Mouse (Mus musculus): ENCODE results near the gene Gm44579. TPM values are rescaled to one million over a fixed set of nuclear protein-coding genes. Genes with fewer than 3 reads are reported as not detected.

Gene Gm44579
- polyA plus RNA-seq, 1 experiment from 2014 or later: not detected

DNA sequence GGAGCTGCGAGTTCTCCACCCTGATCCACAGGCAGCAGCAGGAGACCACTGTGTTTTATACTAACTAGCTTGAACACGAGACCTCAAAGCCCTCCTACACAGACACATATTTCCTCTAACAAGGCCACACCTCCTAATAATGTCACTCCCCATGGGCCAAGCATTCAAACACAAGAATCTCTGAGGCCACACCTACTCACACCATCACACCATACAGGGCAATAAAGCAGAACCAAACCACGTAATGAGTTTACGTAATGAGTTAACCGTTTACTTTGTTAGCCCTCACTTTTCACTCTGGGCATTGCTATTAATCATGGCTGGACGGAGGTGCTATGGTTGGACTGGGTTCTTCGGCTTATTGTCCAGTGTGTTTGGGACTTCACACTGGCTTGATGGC lies 81.0 kb downstream of the Gm44579 start:
- Histone ChIP-seq H3K4me2 (ENCODE audit: low read depth, severe bottlenecking) (no peak overlapping the region), H3K27ac (replicated peaks; ENCODE audit: low read depth, low read length) (no peak overlapping the region), H3K4me1 (ENCODE audit: control insufficient read depth, insufficient read depth, low read length) (0 out of 2 replicates have a peak, but pooled peaks cover 2% of the 10 kb centered on the region), H3K9ac (ENCODE audit: low read length) (no peak overlapping the region), H3K27me3 (ENCODE audit: control insufficient read depth, insufficient read depth, low read length) (no peaks in the 10 kb centered on the region), H3K4me3 (ENCODE audit: low read depth, low read length) (no peak overlapping the region), H3K36me3 (ENCODE audit: control insufficient read depth, insufficient read depth, low read length) (peaks cover 2% of the 10 kb centered on the region; the same call in 1 of the 2 replicates), H3K9me3 (ENCODE audit: control insufficient read depth, low read length) (no peaks in the 10 kb centered on the region)
- no peak for DNase-seq (ENCODE audit: low spot score)
- WGBS: 69% methylated on average over 7 of the region's 7 CpGs
- ATAC-seq (ENCODE audit: insufficient number of reproducible peaks, low FRiP score, low TSS enrichment, low read depth): no peak

DNA sequence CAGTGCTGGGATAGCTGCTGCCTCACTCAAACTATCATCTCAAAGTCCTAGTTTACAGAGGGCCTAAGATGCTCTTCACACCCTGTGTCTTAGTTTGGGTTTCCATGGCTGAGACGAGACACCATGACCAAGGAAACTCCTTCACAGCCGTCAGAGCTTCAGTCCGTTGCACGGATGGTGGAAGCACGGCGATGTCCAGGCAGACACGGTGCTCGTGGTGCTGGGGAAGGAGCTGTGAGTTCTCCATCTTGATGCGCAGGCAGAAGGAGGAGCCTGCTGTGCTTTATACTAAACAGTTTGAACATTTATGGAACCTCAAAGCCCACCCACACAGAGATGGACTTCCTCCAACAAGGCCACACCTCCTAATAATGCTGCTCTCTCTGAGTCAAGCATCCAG lies 83.9 kb downstream of the Gm44579 start:
- Histone ChIP-seq H3K27ac (replicated peaks; ENCODE audit: low read depth, low read length) (no peak overlapping the region), H3K27me3 (ENCODE audit: control insufficient read depth, insufficient read depth, low read length) (no peaks in the 10 kb centered on the region), H3K36me3 (ENCODE audit: control insufficient read depth, insufficient read depth, low read length) (peaks cover 6% of the 10 kb centered on the region; the same call in 1 of the 2 replicates), H3K9ac (ENCODE audit: low read length) (no peak overlapping the region), H3K4me3 (ENCODE audit: low read depth, low read length) (no peak overlapping the region), H3K4me2 (ENCODE audit: low read depth, severe bottlenecking) (no peak overlapping the region), H3K9me3 (ENCODE audit: control insufficient read depth, low read length) (no peaks in the 10 kb centered on the region), H3K4me1 (ENCODE audit: control insufficient read depth, insufficient read depth, low read length) (no peaks in the 10 kb centered on the region)
- no peak for ATAC-seq (ENCODE audit: insufficient number of reproducible peaks, low FRiP score, low TSS enrichment, low read depth)
- DNase-seq (ENCODE audit: low spot score): no peak
- WGBS: 90% methylated on average over 9 of the region's 9 CpGs

Other genes starting within 250 kb of the Gm44579 start
- gene Col2a1, start 216.3 kb downstream of the Gm44579 start, polyA plus RNA-seq (2014; fragmentation: Nextera tagmentation; extraction: Ambion mirVana): 237 and 243 TPM in 2 replicates
- gene Pfkm, start 128.4 kb downstream of the Gm44579 start, polyA plus RNA-seq (2014; fragmentation: Nextera tagmentation; extraction: Ambion mirVana): 39.7 and 41.8 TPM in 2 replicates
- 50.9 and 57.5 TPM in 2 replicates for gene Senp1, start 127.2 kb downstream of the Gm44579 start, polyA plus RNA-seq (2014; fragmentation: Nextera tagmentation; extraction: Ambion mirVana)
- 47.1 and 47.2 TPM in 2 replicates for gene Asb8, start 55.4 kb downstream of the Gm44579 start, polyA plus RNA-seq (2014; fragmentation: Nextera tagmentation; extraction: Ambion mirVana)
- gene Ccdc184, start 53.8 kb downstream of the Gm44579 start, polyA plus RNA-seq (2014; fragmentation: Nextera tagmentation; extraction: Ambion mirVana): 0.40 and 0.70 TPM in 2 replicates
- not detected in 2 replicates for gene Olfr288, start 25.4 kb downstream of the Gm44579 start, polyA plus RNA-seq (2014; fragmentation: Nextera tagmentation; extraction: Ambion mirVana)
- gene Olfr287, start 79 bp upstream of the Gm44579 start, polyA plus RNA-seq (2014; fragmentation: Nextera tagmentation; extraction: Ambion mirVana): not detected in 2 replicates
- gene Olfr286, start 13.5 kb upstream of the Gm44579 start, polyA plus RNA-seq (2014; fragmentation: Nextera tagmentation; extraction: Ambion mirVana): not detected in 2 replicates
- gene H1fnt, start 36.3 kb upstream of the Gm44579 start, polyA plus RNA-seq (2014; fragmentation: Nextera tagmentation; extraction: Ambion mirVana): not detected in 2 replicates
- 0.04 and 0.16 TPM in 2 replicates for gene Zfp641, start 75.2 kb upstream of the Gm44579 start, polyA plus RNA-seq (2014; fragmentation: Nextera tagmentation; extraction: Ambion mirVana)
- not detected in 2 replicates for gene Olfr285, start 96.4 kb upstream of the Gm44579 start, polyA plus RNA-seq (2014; fragmentation: Nextera tagmentation; extraction: Ambion mirVana)
- not detected in 2 replicates for gene Olfr284, start 120.0 kb upstream of the Gm44579 start, polyA plus RNA-seq (2014; fragmentation: Nextera tagmentation; extraction: Ambion mirVana)
- not detected in 2 replicates for gene Olfr283, start 160.0 kb upstream of the Gm44579 start, polyA plus RNA-seq (2014; fragmentation: Nextera tagmentation; extraction: Ambion mirVana)
- not detected in 2 replicates for gene Olfr282, start 210.2 kb upstream of the Gm44579 start, polyA plus RNA-seq (2014; fragmentation: Nextera tagmentation; extraction: Ambion mirVana)
- gene Olfr281, start 231.6 kb upstream of the Gm44579 start, polyA plus RNA-seq (2014; fragmentation: Nextera tagmentation; extraction: Ambion mirVana): not detected in 2 replicates
- gene OR5BS1P, start 248.9 kb upstream of the Gm44579 start, polyA plus RNA-seq (2014; fragmentation: Nextera tagmentation; extraction: Ambion mirVana): not detected in 2 replicates

Data from limb, embryonic 11.5 days (tissue).